In genomic region chr19:23562061-23562460, GRCm38 (mm10) we compare ENCODE assay signal across 23 mouse cellular contexts.
DNase-seq lines count a peak whose midpoint lies in the region; ATAC-seq lines count a peak whose summit lies in the region.
"Had no signal": no experiment of that assay in that cellular context is flagged by ENCODE, and none has a peak within 500 bp of the region (broad histone marks: within the 10 kb centered on the region; RNA-seq: fewer than 3 reads in every experiment).

No protein-coding gene starts in this region.

- peak; percentile 26 to 38 for DNase-seq in heart, adult 18-20 months
- DNase-seq in heart, adult 9 months (ENCODE audit: low spot score in 2 of 2), result peak; percentile 21 to 44
- no peak for DNase-seq in heart, postnatal 25 days (ENCODE audit: low spot score)
- peak; percentile 8 for DNase-seq in urinary bladder, postnatal 14 days (ENCODE audit: low spot score)
- DNase-seq in urinary bladder, postnatal 4 days (ENCODE audit: low spot score in 2 of 2), result no peak
- DNase-seq: adrenal gland, adult 2 months; adrenal gland, postnatal 14 days; cerebellum, adult 11 months; cerebellum, adult 9-11 months; forebrain, postnatal 0 days; gastrocnemius, postnatal 25 days; kidney, adult 18-20 months; kidney, adult 9 months had no signal

- no peaks in the 10 kb centered on the region for H3K36me3 ChIP-seq in heart, embryonic 11.5 days (ENCODE audit: control insufficient read depth, insufficient read depth, low read length)
- H3K36me3 ChIP-seq: embryonic facial prominence, embryonic 12.5 days; embryonic facial prominence, embryonic 15.5 days; heart, embryonic 15.5 days; hindbrain, embryonic 13.5 days had no signal

- 83% methylated on average over 6 of the region's 6 CpGs for WGBS in heart, embryonic 11.5 days (ENCODE audit: insufficient replicate concordance)

- no peak overlapping the region for H3K4me3 ChIP-seq in heart, embryonic 11.5 days (ENCODE audit: low read depth, low read length)
- H3K4me3 ChIP-seq: embryonic facial prominence, embryonic 12.5 days; embryonic facial prominence, embryonic 15.5 days; heart, embryonic 15.5 days; hindbrain, embryonic 13.5 days had no signal

- H3K9ac ChIP-seq in heart, embryonic 11.5 days (ENCODE audit: low read depth, low read length), result no peak overlapping the region
- H3K9ac ChIP-seq: embryonic facial prominence, embryonic 12.5 days; embryonic facial prominence, embryonic 15.5 days; forebrain, postnatal 0 days; heart, embryonic 15.5 days; hindbrain, embryonic 13.5 days had no signal

- H3K27ac ChIP-seq in heart, embryonic 11.5 days (ENCODE audit: low read depth, low read length), result no peak overlapping the region
- H3K27ac ChIP-seq: embryonic facial prominence, embryonic 12.5 days; embryonic facial prominence, embryonic 15.5 days; heart, embryonic 15.5 days; hindbrain, embryonic 13.5 days had no signal

- H3K27me3 ChIP-seq in heart, embryonic 11.5 days (ENCODE audit: control insufficient read depth, insufficient read depth, low read length), result no peaks in the 10 kb centered on the region
- H3K27me3 ChIP-seq: embryonic facial prominence, embryonic 12.5 days; embryonic facial prominence, embryonic 15.5 days; heart, embryonic 15.5 days; hindbrain, embryonic 13.5 days had no signal

- H3K4me2 ChIP-seq in heart, embryonic 11.5 days, result no peak overlapping the region
- H3K4me2 ChIP-seq: embryonic facial prominence, embryonic 12.5 days; embryonic facial prominence, embryonic 15.5 days; heart, embryonic 15.5 days; hindbrain, embryonic 13.5 days had no signal

- H3K9me3 ChIP-seq in heart, embryonic 11.5 days (replicated peaks; ENCODE audit: control insufficient read depth, low read length), result no peaks in the 10 kb centered on the region
- H3K9me3 ChIP-seq: embryonic facial prominence, embryonic 12.5 days; embryonic facial prominence, embryonic 15.5 days; heart, embryonic 15.5 days; hindbrain, embryonic 13.5 days had no signal

- intact Hi-C loops in heart, postnatal 25 days (cut with DNase I), result no loop called here

- ATAC-seq in heart, embryonic 11.5 days (replicated peaks; ENCODE audit: insufficient number of reproducible peaks, low FRiP score, low TSS enrichment), result no peak
- ATAC-seq: CD4-positive, CD25-positive, alpha-beta regulatory T cell, adult 4 months; forebrain, embryonic 14.5 days; forebrain, postnatal 0 days; hindbrain, embryonic 16.5 days; inflammation-experienced regulatory T-cells, adult 6 months; intestine, embryonic 16.5 days had no signal

- no peaks in the 10 kb centered on the region for H3K4me1 ChIP-seq in heart, embryonic 11.5 days (ENCODE audit: control insufficient read depth, insufficient read depth, low read length)
- H3K4me1 ChIP-seq: embryonic facial prominence, embryonic 12.5 days; embryonic facial prominence, embryonic 15.5 days; heart, embryonic 15.5 days; hindbrain, embryonic 13.5 days had no signal

Comparison
In these comparisons a context has a peak if more than half of its experiments do, and no peak if none do; other contexts are left out.
1. DNase-seq: peak in heart, adult 18-20 months (2 of 2), heart, adult 9 months (2 of 2) and urinary bladder, postnatal 14 days (single experiment); none in heart, postnatal 25 days (single experiment) and urinary bladder, postnatal 4 days (0 of 2).